Mouse (Mus musculus) forebrain, embryonic 15.5 days (tissue): ENCODE data around the gene Zkscan7. TPM values are rescaled to one million over a fixed set of nuclear protein-coding genes. Genes with fewer than 3 reads are reported as not detected.

ENCODE experiments used
- ATAC-seq: fragments of 200-750 bp; cut with Nextera tagmentation; replicated peaks from 2 replicates; pipeline ENCODE4 v1.8.0; 2017; ENCODE audit warnings: mild to moderate bottlenecking, moderate TSS enrichment, moderate library complexity
- H3K27ac ChIP-seq: fragments of 300-500 bp; sonication (generic); replicated peaks from 2 replicates; pipeline ENCODE4 v1.5.1; 2015; ENCODE audit warnings: mild to moderate bottlenecking, inconsistent platforms
- H3K27me3 ChIP-seq: fragments of 300-500 bp; sonication (generic); 2 replicates; pipeline ENCODE4 v1.6.1; 2015; ENCODE audit warnings: inconsistent platforms
- H3K36me3 ChIP-seq: fragments of 300-500 bp; sonication (generic); 2 replicates; pipeline ENCODE4 v1.6.1; 2015; ENCODE audit warnings: mild to moderate bottlenecking, inconsistent platforms
- H3K4me1 ChIP-seq: fragments of 300-500 bp; sonication (generic); 2 replicates; pipeline ENCODE4 v1.6.1; 2015; ENCODE audit warnings: inconsistent platforms
- H3K4me2 ChIP-seq: fragments of 300-500 bp; sonication (generic); replicated peaks from 2 replicates; pipeline ENCODE4 v1.6.1; 2015; ENCODE audit warnings: mild to moderate bottlenecking, inconsistent platforms
- H3K4me3 ChIP-seq: fragments of 300-500 bp; sonication (generic); 2 replicates; pipeline ENCODE4 v1.5.1; 2015; ENCODE audit warnings: mild to moderate bottlenecking, inconsistent platforms
- H3K9ac ChIP-seq: fragments of 300-500 bp; sonication (generic); replicated peaks from 2 replicates; pipeline ENCODE4 v1.6.1; 2015; ENCODE audit warnings: mild to moderate bottlenecking, inconsistent platforms
- H3K9me3 ChIP-seq: fragments of 300-500 bp; sonication (generic); 2 replicates; pipeline ENCODE4 v1.6.1; 2016; ENCODE audit warnings: inconsistent platforms
- WGBS: fragments of 180-500 bp; shearing (Covaris S2); methylation state at CpG from one replicate; pipeline ENCODE4 v1.1.7; 2015; ENCODE audit warnings: mixed read lengths; 5-methylcytosine and 5-hydroxymethylcytosine counted together
- polyA plus RNA-seq: library from polyadenylated mRNA; unstranded; fragments of >200 nt; fragmentation: Nextera tagmentation; extraction: Ambion mirVana; gene quantifications from 2 replicates; pipeline ENCODE4 v1.2.1, GENCODE M21; 2015

Gene Zkscan7
- polyA plus RNA-seq, 1 experiment from 2014 or later = 4.6 TPM

DNA sequence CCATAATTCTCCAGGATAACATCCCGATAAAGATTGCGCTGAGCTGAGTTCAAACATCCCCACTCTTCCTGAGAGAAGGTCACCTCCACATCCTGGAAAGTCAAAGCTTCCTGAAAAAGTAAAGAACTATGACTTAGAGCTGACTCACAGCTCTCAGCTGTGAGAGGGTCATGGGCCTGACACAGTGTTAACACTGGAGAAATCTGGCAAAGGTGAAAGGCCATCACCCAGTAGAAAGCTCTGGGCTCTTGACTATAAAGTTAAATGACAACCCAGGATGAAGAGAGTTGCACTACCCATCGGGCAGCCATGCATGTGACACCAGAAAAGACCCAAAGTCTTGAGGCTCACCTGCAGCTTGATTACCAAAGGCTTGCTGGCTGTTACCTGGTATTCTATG lies 28.8 kb upstream of the Zkscan7 start:
- no peaks in the 10 kb centered on the region for H3K27me3 ChIP-seq
- 98% methylated on average over 3 of the region's 3 CpGs for WGBS
- no peaks in the 10 kb centered on the region for H3K4me1 ChIP-seq
- H3K9ac ChIP-seq = no peak overlapping the region
- H3K9me3 ChIP-seq = no peaks in the 10 kb centered on the region; the same call in 1 of the 2 replicates
- H3K4me2 ChIP-seq = no peak overlapping the region
- no peak for ATAC-seq
- H3K27ac ChIP-seq = no peak overlapping the region
- peaks cover 94% of the 10 kb centered on the region for H3K36me3 ChIP-seq
- H3K4me3 ChIP-seq = no peak overlapping the region

GRCm38 (mm10) chr9:122860752-122861151 lies 24.7 kb upstream of the Zkscan7 start:
- ATAC-seq = no peak
- no peaks in the 10 kb centered on the region; the same call in 1 of the 2 replicates for H3K9me3 ChIP-seq

GRCm38 (mm10) chr9:122863731-122864130 lies 21.8 kb upstream of the Zkscan7 start:
- Histone ChIP-seq H3K4me2 (no peak overlapping the region), H3K9ac (no peak overlapping the region), H3K9me3 (no peaks in the 10 kb centered on the region; the same call in 1 of the 2 replicates), H3K4me3 (no peak overlapping the region), H3K27ac (no peak overlapping the region), H3K4me1 (peaks cover 20% of the 10 kb centered on the region), H3K36me3 (peaks cover 41% of the 10 kb centered on the region), H3K27me3 (no peaks in the 10 kb centered on the region)
- WGBS = 88% methylated on average over 2 of the region's 2 CpGs
- ATAC-seq = no peak

More at GRCm38 (mm10) chr9:122860752-122861151, 24.7 kb upstream of the Zkscan7 start:
- Histone ChIP-seq H3K27me3 (no peaks in the 10 kb centered on the region), H3K27ac (no peak overlapping the region), H3K9ac (no peak overlapping the region), H3K4me3 (no peak overlapping the region), H3K4me2 (no peak overlapping the region), H3K4me1 (peaks cover 16% of the 10 kb centered on the region), H3K36me3 (peaks cover 68% of the 10 kb centered on the region)

GRCm38 (mm10) chr9:122864848-122865247 lies 20.6 kb upstream of the Zkscan7 start:
- Histone ChIP-seq H3K4me1 (peaks cover 20% of the 10 kb centered on the region), H3K27ac (no peak overlapping the region), H3K36me3 (peaks cover 30% of the 10 kb centered on the region), H3K27me3 (no peaks in the 10 kb centered on the region), H3K4me2 (peak overlapping the region; percentile 43), H3K4me3 (peak overlapping the region; percentile 97), H3K9me3 (no peaks in the 10 kb centered on the region), H3K9ac (peak overlapping the region; percentile 85)
- WGBS = 58% methylated on average over 3 of the region's 3 CpGs
- no peak for ATAC-seq

DNA sequence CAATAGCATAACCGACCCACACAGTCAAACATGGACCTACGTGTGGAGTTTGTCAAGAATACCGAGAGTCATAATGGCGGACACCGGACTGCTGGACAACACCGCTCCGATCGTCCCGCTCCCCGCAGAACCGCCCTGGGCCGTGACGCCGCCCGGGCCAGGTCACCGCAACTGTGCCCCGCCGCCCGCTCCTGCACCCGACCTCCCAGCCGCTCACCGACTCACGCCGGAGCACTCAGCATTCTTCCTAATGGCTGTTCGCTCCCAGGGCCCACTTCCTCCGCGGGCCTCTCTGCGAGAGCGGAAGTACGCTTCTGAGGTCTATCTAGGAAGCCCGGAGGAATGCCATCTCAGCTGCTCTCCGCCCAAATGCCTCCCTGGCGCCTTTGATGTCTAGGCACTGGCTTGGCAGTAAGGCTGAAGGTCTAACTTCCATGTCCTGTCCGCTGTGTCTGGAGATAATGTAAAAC lies 19.8 kb upstream of the Zkscan7 start, which contains the start of gene Zfp445:
Gene Zfp445 (minus strand): TSS at position 310 of the 470 bp plus-strand sequence.
- peaks cover 21% of the 10 kb centered on the region for H3K36me3 ChIP-seq
- ATAC-seq = peak; percentile 96
- H3K4me1 ChIP-seq = peaks cover 20% of the 10 kb centered on the region
- H3K9me3 ChIP-seq = no peaks in the 10 kb centered on the region
- under 1% methylated on average over 34 of the region's 34 CpGs for WGBS
- H3K4me3 ChIP-seq = peak within 1 kb of the TSS; percentile 97
- peak within 1 kb of the TSS; percentile 43 for H3K4me2 ChIP-seq
- H3K27me3 ChIP-seq = no peaks in the 10 kb centered on the region
- peak within 1 kb of the TSS; percentile 69 for H3K27ac ChIP-seq
- peak within 1 kb of the TSS; percentile 85 for H3K9ac ChIP-seq

GRCm38 (mm10) chr9:122866192-122866591 lies 19.3 kb upstream of the Zkscan7 start:
- H3K27ac ChIP-seq = 0 out of 2 replicates have a peak overlapping the region, but pooled peaks have one; percentile 69
- peaks cover 16% of the 10 kb centered on the region for H3K36me3 ChIP-seq
- ATAC-seq = peak; percentile 54
- no peaks in the 10 kb centered on the region for H3K9me3 ChIP-seq
- H3K9ac ChIP-seq = peak overlapping the region; percentile 85; the same call in 1 of the 2 replicates
- peak overlapping the region; percentile 97 for H3K4me3 ChIP-seq
- 86% methylated on average over 4 of the region's 4 CpGs for WGBS
- H3K4me1 ChIP-seq = peaks cover 20% of the 10 kb centered on the region
- H3K4me2 ChIP-seq = peak overlapping the region; percentile 43
- no peaks in the 10 kb centered on the region for H3K27me3 ChIP-seq

GRCm38 (mm10) chr9:122872595-122872994 lies 12.9 kb upstream of the Zkscan7 start:
- Histone ChIP-seq H3K9me3 (no peaks in the 10 kb centered on the region), H3K4me3 (no peak overlapping the region), H3K4me1 (no peaks in the 10 kb centered on the region), H3K4me2 (no peak overlapping the region), H3K9ac (no peak overlapping the region), H3K36me3 (no peaks in the 10 kb centered on the region), H3K27ac (no peak overlapping the region), H3K27me3 (no peaks in the 10 kb centered on the region)
- 84% methylated on average over 4 of the region's 4 CpGs for WGBS
- no peak for ATAC-seq

- no peak overlapping the region for H3K4me2 ChIP-seq
Measured at GRCm38 (mm10) chr9:122874653-122875052, 10.8 kb upstream of the Zkscan7 start.

DNA sequence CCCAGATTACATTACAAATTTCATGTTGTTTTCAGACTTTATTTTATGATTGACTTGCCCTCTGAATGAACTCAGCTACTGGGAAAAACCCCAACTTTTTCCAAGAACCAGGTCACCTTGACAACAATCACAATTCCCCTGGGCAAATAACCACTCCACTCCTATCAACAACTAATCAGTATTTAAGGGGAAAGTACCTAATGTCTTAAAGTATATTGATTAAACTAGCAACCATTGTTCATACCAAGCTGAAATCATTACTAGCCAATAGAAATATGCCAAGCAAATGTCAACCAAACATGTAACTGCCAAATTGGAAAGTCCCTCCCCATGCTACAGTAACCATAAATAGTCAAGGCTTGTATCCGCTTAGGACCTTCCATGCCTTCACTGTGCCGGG lies 10.3 kb upstream of the Zkscan7 start:
- Histone ChIP-seq H3K4me2 (no peak overlapping the region), H3K27me3 (no peaks in the 10 kb centered on the region), H3K4me1 (no peaks in the 10 kb centered on the region), H3K4me3 (no peak overlapping the region), H3K9ac (no peak overlapping the region), H3K36me3 (no peaks in the 10 kb centered on the region), H3K9me3 (no peaks in the 10 kb centered on the region), H3K27ac (no peak overlapping the region)
- WGBS = 93% methylated on average over 2 of the region's 2 CpGs
- no peak for ATAC-seq

More at GRCm38 (mm10) chr9:122874653-122875052, 10.8 kb upstream of the Zkscan7 start:
- ATAC-seq = no peak
- Histone ChIP-seq H3K9ac (no peak overlapping the region), H3K27ac (no peak overlapping the region), H3K9me3 (no peaks in the 10 kb centered on the region), H3K36me3 (no peaks in the 10 kb centered on the region), H3K4me1 (no peaks in the 10 kb centered on the region), H3K4me3 (no peak overlapping the region), H3K27me3 (no peaks in the 10 kb centered on the region)
- WGBS = 68% methylated on average over 1 of the region's 1 CpGs

DNA sequence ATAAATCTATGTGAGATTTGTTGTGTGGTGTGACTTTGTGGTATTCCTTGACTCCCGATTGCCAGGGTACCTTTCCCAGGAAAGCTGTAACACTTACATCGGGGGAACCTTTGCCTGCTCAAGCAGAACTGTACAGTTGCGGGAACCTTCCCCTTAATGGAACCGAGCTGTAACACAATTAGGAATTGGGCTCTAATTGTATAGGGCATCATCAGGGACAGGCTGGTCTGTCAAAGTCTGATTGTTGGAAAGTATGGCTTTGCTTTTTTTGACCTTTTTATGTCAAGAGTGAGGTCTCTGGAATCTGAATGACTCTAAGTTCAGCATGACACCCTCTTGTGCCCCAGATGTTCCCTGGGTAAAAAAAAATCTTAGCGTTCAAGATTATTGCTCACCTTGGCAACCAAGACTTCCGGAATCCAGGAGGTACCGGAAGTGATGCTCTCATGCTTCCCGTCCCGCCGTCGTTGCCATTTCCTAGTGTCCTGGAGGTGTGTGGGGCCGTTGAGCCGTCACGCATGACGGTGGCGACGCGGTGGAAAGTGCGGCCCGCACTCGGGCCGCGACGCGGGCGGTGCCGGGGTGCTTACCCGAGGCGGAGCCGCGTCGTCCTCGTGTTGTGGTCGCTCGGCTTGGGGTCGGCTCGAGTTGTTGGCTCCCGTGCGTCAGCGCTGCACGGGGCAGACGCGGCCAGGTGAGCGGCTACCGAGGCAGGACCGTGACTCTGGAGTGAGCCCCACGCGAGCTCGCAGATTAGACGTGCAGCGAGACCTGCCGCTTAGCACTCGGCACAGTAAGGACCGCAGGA lies 1.1 kb downstream of the Zkscan7 start:
- peak overlapping the region; percentile 54; the same call in 1 of the 2 replicates for H3K27ac ChIP-seq
- peak; percentile 96 for ATAC-seq

DNA sequence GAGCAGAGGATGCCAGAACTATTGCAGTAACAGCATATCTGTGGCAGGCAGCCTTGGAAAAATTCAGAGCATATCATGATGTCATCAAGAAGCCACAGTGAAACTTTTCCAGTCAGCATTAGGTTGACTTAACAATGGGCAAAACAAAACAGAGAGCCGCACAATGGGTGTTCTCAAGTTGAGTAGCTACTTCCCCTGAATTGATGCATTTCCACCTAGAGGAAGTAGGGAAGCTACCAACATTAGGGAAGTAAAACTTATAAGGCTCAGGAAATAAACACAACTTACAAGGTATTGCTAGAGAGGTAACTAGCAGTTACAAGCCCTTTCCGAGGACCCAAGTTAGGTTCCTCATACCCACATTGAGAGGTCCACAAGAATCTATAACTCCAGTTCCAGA lies 15.6 kb downstream of the Zkscan7 start:
- no peak for ATAC-seq
- no peak overlapping the region for H3K4me3 ChIP-seq
- peaks cover under 1% of the 10 kb centered on the region; the same call in 1 of the 2 replicates for H3K9me3 ChIP-seq
- WGBS = 98% methylated on average over 2 of the region's 2 CpGs
- 0 out of 2 replicates have a peak, but pooled peaks cover 4% of the 10 kb centered on the region for H3K4me1 ChIP-seq
- H3K9ac ChIP-seq = no peak overlapping the region
- H3K36me3 ChIP-seq = peaks cover 2% of the 10 kb centered on the region
- H3K27ac ChIP-seq = no peak overlapping the region
- no peak overlapping the region for H3K4me2 ChIP-seq
- no peaks in the 10 kb centered on the region for H3K27me3 ChIP-seq

More for the DNA sequence above, 1.1 kb downstream of the Zkscan7 start:
- no peaks in the 10 kb centered on the region for H3K27me3 ChIP-seq
- H3K36me3 ChIP-seq = 0 out of 2 replicates have a peak, but pooled peaks cover 3% of the 10 kb centered on the region
- H3K4me1 ChIP-seq = peaks cover 11% of the 10 kb centered on the region
- H3K9me3 ChIP-seq = no peaks in the 10 kb centered on the region
- 6% methylated on average over 54 of the region's 54 CpGs for WGBS
- peak overlapping the region; percentile 72 for H3K4me2 ChIP-seq
- H3K4me3 ChIP-seq = peak overlapping the region; percentile 78
- peak overlapping the region; percentile 81 for H3K9ac ChIP-seq
